Mouse (Mus musculus): Measurements from ENCODE around the gene Mapkbp1. TPM values are rescaled to one million over a fixed set of nuclear protein-coding genes. Genes with fewer than 3 reads are reported as not detected.

Gene Mapkbp1
- polyA plus RNA-seq, 1 experiment from 2014 or later: 6.8 TPM

DNA sequence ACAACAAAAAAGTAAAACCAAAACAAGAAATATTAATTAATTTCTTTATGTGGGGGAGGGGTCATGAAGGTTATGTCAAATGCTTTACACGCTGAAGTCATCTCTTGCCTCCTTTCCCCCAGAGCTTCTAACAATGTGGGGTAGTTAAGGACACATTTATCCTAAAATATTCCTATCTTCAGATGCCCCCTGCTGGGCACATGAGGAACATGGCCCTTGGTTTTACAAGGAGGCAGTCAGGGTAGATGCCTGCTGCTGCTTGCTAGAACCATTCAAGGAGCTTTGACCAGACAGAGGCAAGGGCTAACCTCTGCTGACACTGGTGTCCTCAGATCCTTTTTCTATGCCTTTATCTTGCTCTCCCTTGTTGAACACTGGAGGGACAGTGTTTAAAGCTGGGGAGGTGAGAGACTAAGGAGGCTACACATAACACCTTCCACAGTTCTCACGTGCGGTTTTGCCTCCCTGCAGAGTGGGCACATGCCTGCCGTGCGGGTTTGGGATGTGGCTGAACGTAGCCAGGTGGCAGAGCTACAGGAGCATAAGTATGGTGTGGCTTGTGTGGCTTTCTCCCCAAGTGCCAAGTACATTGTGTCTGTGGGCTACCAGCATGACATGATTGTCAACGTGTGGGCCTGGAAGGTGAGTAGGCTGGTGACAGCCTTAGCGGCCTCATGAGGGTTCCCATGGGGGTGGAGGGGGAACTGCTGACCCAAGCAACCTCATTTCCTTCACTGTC, 39.1 kb downstream of the Mapkbp1 start:
- H3K36me3 ChIP-seq: peaks cover 40% of the 10 kb centered on the region
- H3K27ac ChIP-seq (replicated peaks): no peak overlapping the region
- no peaks in the 10 kb centered on the region for H3K27me3 ChIP-seq (replicated peaks)
- WGBS: 81% methylated on average over 8 of the region's 8 CpGs
- ATAC-seq (ENCODE audit: low FRiP score): 0 out of 2 replicates have a peak, but pooled peaks have one; percentile 47
- no peak overlapping the region for H3K4me2 ChIP-seq
- no peaks in the 10 kb centered on the region for H3K9me3 ChIP-seq (replicated peaks)
- no peaks in the 10 kb centered on the region for H3K4me1 ChIP-seq
- no peak overlapping the region for H3K9ac ChIP-seq (replicated peaks)
- no peak overlapping the region for H3K4me3 ChIP-seq (replicated peaks)

DNA sequence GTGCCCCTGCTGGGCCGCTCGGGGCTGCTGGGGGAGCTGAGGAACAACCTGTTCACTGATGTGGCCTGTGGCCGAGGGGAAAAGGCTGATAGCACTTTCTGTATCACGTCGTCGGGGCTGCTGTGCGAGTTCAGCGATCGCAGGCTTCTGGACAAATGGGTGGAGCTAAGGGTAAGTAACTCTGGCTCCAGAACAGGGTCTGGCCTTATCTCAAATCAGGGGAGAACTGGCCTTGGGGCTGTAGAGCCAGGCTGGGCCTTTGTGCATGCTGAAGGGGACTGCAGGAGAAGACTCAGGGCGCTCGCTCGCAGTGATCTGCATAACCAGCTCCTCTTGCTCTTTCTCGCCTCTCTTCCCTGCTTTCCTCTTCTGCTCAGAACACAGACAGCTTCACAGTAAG, 40.4 kb downstream of the Mapkbp1 start:
- Histone ChIP-seq H3K36me3 (peaks cover 47% of the 10 kb centered on the region), H3K27me3 (replicated peaks) (no peaks in the 10 kb centered on the region), H3K9ac (replicated peaks) (no peak overlapping the region), H3K4me1 (no peaks in the 10 kb centered on the region), H3K9me3 (replicated peaks) (no peaks in the 10 kb centered on the region), H3K27ac (replicated peaks) (no peak overlapping the region), H3K4me2 (no peak overlapping the region), H3K4me3 (replicated peaks) (no peak overlapping the region)
- ATAC-seq (ENCODE audit: low FRiP score): no peak
- WGBS: 90% methylated on average over 13 of the region's 13 CpGs

DNA sequence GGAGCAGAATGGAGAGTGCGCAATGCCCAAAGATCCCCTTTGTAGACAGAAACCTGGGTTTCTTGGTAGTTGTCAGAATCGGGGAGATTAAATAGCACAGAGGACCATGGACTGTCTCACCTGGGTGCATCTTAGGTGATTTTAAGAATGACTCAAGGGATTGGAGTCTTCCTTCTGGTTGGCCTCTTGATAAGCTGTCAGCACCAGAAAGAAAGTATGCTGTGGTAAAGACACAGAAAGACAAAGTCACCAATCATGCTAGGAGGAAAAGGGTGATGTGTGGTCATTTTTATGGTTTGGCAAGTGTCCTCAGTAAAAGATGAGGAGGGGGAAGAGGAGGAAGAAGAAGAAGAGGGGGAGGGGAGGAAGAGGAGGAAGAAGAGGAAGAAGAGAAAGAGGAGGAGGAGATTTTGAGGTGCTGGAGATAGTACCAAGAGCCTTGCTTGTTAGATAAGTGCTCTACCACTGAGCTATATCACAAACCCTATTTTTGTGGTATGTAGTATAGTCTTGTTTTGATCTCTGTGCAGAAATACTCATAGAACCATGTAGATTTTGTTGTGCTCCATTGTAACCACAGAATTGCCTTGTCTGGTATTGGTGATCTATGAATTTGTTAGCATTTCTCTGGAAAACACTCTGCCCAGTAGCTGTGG, 41.5 kb downstream of the Mapkbp1 start:
- no peak for ATAC-seq (ENCODE audit: low FRiP score)
- Histone ChIP-seq H3K27me3 (replicated peaks) (no peaks in the 10 kb centered on the region), H3K4me3 (replicated peaks) (no peak overlapping the region), H3K27ac (replicated peaks) (no peak overlapping the region), H3K9me3 (replicated peaks) (no peaks in the 10 kb centered on the region), H3K4me1 (no peaks in the 10 kb centered on the region), H3K9ac (replicated peaks) (no peak overlapping the region), H3K4me2 (no peak overlapping the region), H3K36me3 (peaks cover 57% of the 10 kb centered on the region)
- WGBS: 94% methylated on average over 2 of the region's 2 CpGs

DNA sequence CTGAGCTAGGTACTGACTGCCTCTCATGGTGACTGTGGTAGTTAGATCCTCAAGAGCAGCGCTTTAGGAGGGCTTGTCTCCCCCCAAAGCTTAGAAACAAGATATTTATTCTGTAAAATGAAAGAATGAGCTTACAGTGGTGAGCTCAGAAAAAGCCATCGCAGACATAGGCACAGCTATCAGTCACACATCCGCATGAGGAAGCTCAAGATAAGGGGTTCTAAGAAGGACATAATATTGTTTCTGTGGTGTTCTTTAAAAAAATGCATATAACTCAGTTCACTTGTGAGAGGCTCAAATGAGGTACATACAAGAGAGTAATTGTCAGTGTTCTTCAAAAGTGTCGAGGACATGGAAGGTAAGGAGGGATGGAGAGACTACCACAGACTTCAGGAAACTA, 43.4 kb downstream of the Mapkbp1 start:
- Histone ChIP-seq H3K9me3 (replicated peaks) (no peaks in the 10 kb centered on the region), H3K27ac (replicated peaks) (no peak overlapping the region), H3K4me3 (replicated peaks) (no peak overlapping the region), H3K27me3 (replicated peaks) (no peaks in the 10 kb centered on the region), H3K36me3 (peaks cover 76% of the 10 kb centered on the region), H3K4me2 (no peak overlapping the region), H3K9ac (replicated peaks) (no peak overlapping the region), H3K4me1 (no peaks in the 10 kb centered on the region)
- 94% methylated on average over 4 of the region's 4 CpGs for WGBS
- no peak for ATAC-seq (ENCODE audit: low FRiP score)

- Histone ChIP-seq H3K9me3 (replicated peaks) (no peaks in the 10 kb centered on the region), H3K4me2 (no peak overlapping the region), H3K27ac (replicated peaks) (no peak overlapping the region), H3K9ac (replicated peaks) (no peak overlapping the region), H3K27me3 (replicated peaks) (no peaks in the 10 kb centered on the region), H3K36me3 (peaks cover 90% of the 10 kb centered on the region), H3K4me1 (no peaks in the 10 kb centered on the region), H3K4me3 (replicated peaks) (no peak overlapping the region)
- whole genome bisulfite sequencing: 94% methylated on average over 12 of the region's 12 CpGs
- ATAC-seq (ENCODE audit: low FRiP score): no peak
Measured at GRCm38 (mm10) chr2:120017599-120017998, 45.1 kb downstream of the Mapkbp1 start.

DNA sequence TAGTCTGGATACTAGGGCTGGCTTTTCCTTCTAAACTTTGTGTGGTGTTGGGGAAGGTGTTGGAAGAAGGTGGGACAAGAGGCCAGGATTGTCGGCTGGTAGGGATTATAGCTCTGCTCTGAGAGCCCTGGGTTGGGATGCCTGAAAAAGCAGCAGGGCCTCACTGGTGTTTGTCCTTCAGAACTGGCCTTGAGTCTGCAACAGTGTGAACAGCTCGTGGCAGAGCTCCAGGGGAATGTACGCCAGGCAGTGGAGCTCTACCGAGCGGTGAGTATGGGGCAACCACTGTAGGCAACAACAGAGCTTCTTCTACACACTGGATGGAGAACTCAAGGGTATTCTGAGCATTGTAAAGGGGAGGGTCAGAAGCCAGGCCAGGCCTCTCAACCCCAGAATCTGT, 51.8 kb downstream of the Mapkbp1 start:
- H3K4me2 ChIP-seq: no peak overlapping the region
- 88% methylated on average over 5 of the region's 5 CpGs for WGBS
- no peak overlapping the region for H3K27ac ChIP-seq (replicated peaks)

GRCm38 (mm10) chr2:120026984-120027949, 54.8 kb downstream of the Mapkbp1 start, which contains the start of the genes Jmjd7 and Gm28042:
Gene Jmjd7 (plus strand): TSS chr2:120027483.
Gene Gm28042 (plus strand): TSS chr2:120027493.
- H3K27ac ChIP-seq (replicated peaks): peak within 1 kb of the TSS; percentile 95
- 5% methylated on average over 50 of the region's 50 CpGs for WGBS
- H3K9me3 ChIP-seq (replicated peaks): no peaks in the 10 kb centered on the region
- H3K4me1 ChIP-seq: peaks cover 22% of the 10 kb centered on the region
- peak within 1 kb of the TSS; percentile 83 for H3K4me3 ChIP-seq (replicated peaks)
- no peaks in the 10 kb centered on the region for H3K27me3 ChIP-seq (replicated peaks)
- peak within 1 kb of the TSS; percentile 79 for H3K4me2 ChIP-seq
- peak; percentile 91 for ATAC-seq (ENCODE audit: low FRiP score)
- H3K9ac ChIP-seq (replicated peaks): peak within 1 kb of the TSS; percentile 86
- H3K36me3 ChIP-seq: peaks cover 45% of the 10 kb centered on the region

More for the DNA sequence above, 51.8 kb downstream of the Mapkbp1 start:
- Histone ChIP-seq H3K4me1 (peaks cover 19% of the 10 kb centered on the region), H3K27me3 (replicated peaks) (no peaks in the 10 kb centered on the region), H3K4me3 (replicated peaks) (no peak overlapping the region), H3K36me3 (peaks cover 65% of the 10 kb centered on the region), H3K9me3 (replicated peaks) (no peaks in the 10 kb centered on the region), H3K9ac (replicated peaks) (no peak overlapping the region)
- ATAC-seq (ENCODE audit: low FRiP score): no peak

DNA sequence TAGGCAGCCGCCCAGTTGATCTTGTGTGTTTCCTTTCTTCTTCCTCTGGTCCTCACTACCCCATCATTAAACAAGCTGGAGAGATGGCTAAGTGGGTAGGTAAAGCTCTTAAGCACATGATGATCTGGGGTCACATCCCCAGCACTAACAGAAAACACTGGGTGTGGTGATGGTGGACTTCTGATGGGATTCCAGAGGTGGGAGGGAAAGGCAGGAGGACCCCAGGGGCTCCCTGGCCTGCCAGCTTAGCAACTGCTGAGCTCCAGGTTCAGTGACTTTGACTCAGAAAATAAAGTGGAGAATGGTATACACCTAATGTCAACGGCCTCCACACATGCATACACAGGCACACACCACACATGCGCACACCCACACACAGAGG, 55.4 kb downstream of the Mapkbp1 start:
- H3K27me3 ChIP-seq (replicated peaks): no peaks in the 10 kb centered on the region
- 49% methylated on average over 3 of the region's 3 CpGs for WGBS
- peak overlapping the region; percentile 86 for H3K9ac ChIP-seq (replicated peaks)
- H3K36me3 ChIP-seq: peaks cover 45% of the 10 kb centered on the region
- H3K9me3 ChIP-seq (replicated peaks): no peaks in the 10 kb centered on the region
- H3K4me3 ChIP-seq (replicated peaks): peak overlapping the region; percentile 83
- peaks cover 22% of the 10 kb centered on the region for H3K4me1 ChIP-seq
- peak overlapping the region; percentile 95 for H3K27ac ChIP-seq (replicated peaks)
- peak; percentile 39 for ATAC-seq (ENCODE audit: low FRiP score)
- H3K4me2 ChIP-seq: peak overlapping the region; percentile 79

GRCm38 (mm10) chr2:120030380-120030779, 57.9 kb downstream of the Mapkbp1 start:
- WGBS: 94% methylated on average over 8 of the region's 8 CpGs
- Histone ChIP-seq H3K4me1 (peaks cover 22% of the 10 kb centered on the region), H3K4me2 (no peak overlapping the region), H3K27me3 (replicated peaks) (no peaks in the 10 kb centered on the region), H3K4me3 (replicated peaks) (no peak overlapping the region), H3K9me3 (replicated peaks) (no peaks in the 10 kb centered on the region), H3K36me3 (peaks cover 32% of the 10 kb centered on the region), H3K9ac (replicated peaks) (no peak overlapping the region), H3K27ac (replicated peaks) (no peak overlapping the region)
- no peak for ATAC-seq (ENCODE audit: low FRiP score)

DNA sequence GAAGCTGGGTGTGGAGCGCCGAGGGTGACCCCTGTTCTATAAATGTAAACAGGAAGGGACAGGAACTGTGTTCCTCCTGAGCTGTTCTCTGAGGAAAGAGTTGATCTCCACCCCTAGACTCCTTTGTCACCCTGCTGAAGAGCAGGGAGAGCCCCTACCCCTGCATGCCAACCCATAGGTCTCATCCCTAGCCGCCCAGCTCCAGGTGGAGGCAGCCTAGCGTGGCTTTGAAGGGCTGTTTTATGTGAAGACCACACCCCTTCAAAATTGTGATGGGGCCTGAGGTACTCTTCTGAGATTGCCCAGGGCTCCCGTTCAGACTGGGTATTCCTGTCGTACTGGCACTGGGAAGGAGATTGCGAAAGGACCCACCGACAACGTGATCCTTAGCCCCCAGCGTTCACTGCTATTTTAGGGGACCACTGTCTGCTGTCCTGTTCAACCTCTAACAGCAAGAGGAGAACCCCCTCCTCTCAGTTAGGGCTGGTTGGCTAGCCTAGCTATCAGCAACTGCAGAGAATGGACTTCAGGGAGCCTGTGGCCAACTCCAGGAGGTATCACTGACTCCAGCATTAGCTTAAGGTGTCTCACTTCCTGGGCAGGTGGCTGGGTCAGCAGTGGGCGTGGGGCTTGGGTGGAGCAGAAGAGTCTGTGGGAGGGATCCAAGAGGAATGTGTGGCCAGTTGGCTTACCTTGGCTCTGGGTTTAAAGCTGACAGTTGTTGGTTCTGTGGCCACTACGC, 60.4 kb downstream of the Mapkbp1 start, which contains the start of gene Pla2g4b:
TSS of gene Pla2g4b (plus strand) at position 692 of the 742 bp plus-strand sequence.
- no peaks in the 10 kb centered on the region for H3K9me3 ChIP-seq (replicated peaks)
- 94% methylated on average over 12 of the region's 12 CpGs for WGBS
- no peak for ATAC-seq (ENCODE audit: low FRiP score)
- H3K9ac ChIP-seq (replicated peaks): no peak within 1 kb of the TSS
- H3K36me3 ChIP-seq: peaks cover 51% of the 10 kb centered on the region
- H3K4me3 ChIP-seq (replicated peaks): no peak within 1 kb of the TSS
- H3K27ac ChIP-seq (replicated peaks): no peak within 1 kb of the TSS
- H3K4me2 ChIP-seq: no peak within 1 kb of the TSS
- H3K4me1 ChIP-seq: peaks cover 16% of the 10 kb centered on the region
- H3K27me3 ChIP-seq (replicated peaks): no peaks in the 10 kb centered on the region

GRCm38 (mm10) chr2:120033726-120034125, 61.2 kb downstream of the Mapkbp1 start:
- Histone ChIP-seq H3K4me1 (peaks cover 8% of the 10 kb centered on the region), H3K27ac (replicated peaks) (no peak overlapping the region), H3K27me3 (replicated peaks) (no peaks in the 10 kb centered on the region), H3K4me3 (replicated peaks) (no peak overlapping the region), H3K9me3 (replicated peaks) (no peaks in the 10 kb centered on the region), H3K36me3 (peaks cover 59% of the 10 kb centered on the region), H3K4me2 (no peak overlapping the region), H3K9ac (replicated peaks) (no peak overlapping the region)
- 77% methylated on average over 5 of the region's 5 CpGs for WGBS
- ATAC-seq (ENCODE audit: low FRiP score): no peak

Data from neural tube, embryonic 15.5 days (tissue).